Mouse (Mus musculus): Measurements from ENCODE around the gene Srsf7.

DNA sequence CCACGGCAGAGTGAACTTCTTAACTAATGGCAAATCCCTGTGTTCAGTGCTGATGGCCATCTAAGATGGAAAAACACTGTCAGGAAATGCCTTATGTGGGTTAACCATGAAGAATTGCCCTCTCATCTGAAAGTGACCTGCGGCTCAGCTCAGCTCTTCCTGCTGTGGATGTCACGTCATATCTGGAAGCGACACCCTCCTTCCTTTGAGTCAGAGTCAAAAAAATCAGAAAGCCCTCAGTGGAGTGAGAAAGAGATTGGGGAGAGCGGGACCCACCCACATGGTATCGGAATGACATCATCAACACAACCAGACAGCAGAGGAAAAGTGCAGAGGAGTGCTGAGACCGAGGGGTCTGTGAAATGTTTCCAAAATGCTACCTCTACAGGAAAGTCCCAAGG is 39.3 kb downstream of the Srsf7 start:
- TF ChIP-seq POLR2A (IDR thresholded peaks at IDR 0.05; ENCODE audit: control insufficient read depth, extremely low read depth, insufficient read depth, low read length, poor library complexity) (no peak), CTCF (IDR thresholded peaks at IDR 0.05; ENCODE audit: borderline replicate concordance, control insufficient read depth, extremely low read depth, insufficient read depth, low read length, poor library complexity) (no peak)

All from thymus, adult 2 months (tissue).